Mouse (Mus musculus) C2C12 (cell line): Measurements from ENCODE around the gene Ccdc83.
A peak's percentile ranks its signal among the peaks of the same experiment; 100 is the strongest.

Source experiments
- CEBPB ChIP-seq: IDR thresholded peaks from one replicate; pipeline ENCODE4 v1.6.1; 2011; ENCODE audit warnings: low read depth, mild to moderate bottlenecking, control low read depth, moderate library complexity
- CTCF ChIP-seq: IDR thresholded peaks from one replicate; pipeline ENCODE4 v1.5.1; 2011; ENCODE audit not compliant: control insufficient read depth, insufficient read depth, insufficient read length
- FOSL1 ChIP-seq: IDR thresholded peaks from one replicate; pipeline ENCODE4 v1.8.0; 2011; ENCODE audit warnings: mild to moderate bottlenecking, low read length; ENCODE audit not compliant: poor library complexity, insufficient read depth, severe bottlenecking
- MAX ChIP-seq: IDR thresholded peaks from one replicate; pipeline ENCODE4 v1.6.1; 2011; ENCODE audit warnings: mild to moderate bottlenecking, control low read depth
- MYOD1 ChIP-seq: IDR thresholded peaks from one replicate; pipeline ENCODE4 v1.6.1; 2011; ENCODE audit warnings: low read depth; ENCODE audit not compliant: control insufficient read depth, insufficient read length
- MYOG ChIP-seq: IDR thresholded peaks from one replicate; pipeline ENCODE4 v1.6.1; 2011; ENCODE audit not compliant: control insufficient read depth, insufficient read length; ENCODE audit errors: extremely low read depth
- USF1 ChIP-seq: IDR thresholded peaks from one replicate; pipeline ENCODE4 v1.6.1; 2011; ENCODE audit warnings: low read depth, mild to moderate bottlenecking, control low read depth, moderate library complexity

DNA sequence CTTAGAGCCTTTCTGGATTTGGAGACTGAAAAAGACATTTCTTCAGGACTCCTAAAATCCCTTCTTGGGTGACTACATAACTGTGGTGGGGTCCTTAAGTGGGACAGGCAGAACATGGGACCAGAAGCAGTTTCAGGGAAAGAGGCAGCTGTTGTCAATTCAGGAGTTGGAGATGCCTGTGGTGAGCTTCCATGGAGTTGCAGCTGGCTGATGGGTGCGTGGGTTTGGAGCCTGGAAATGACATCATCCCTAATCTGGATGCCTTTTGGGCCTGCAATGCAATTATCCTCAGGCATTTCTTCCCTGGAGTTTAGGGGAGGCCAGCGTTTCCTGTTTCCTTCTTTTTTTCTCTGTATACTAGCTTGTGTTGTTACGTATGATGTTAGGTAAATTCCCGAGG, 31.7 kb downstream of the Ccdc83 start:
- TF ChIP-seq CTCF (no peak), MYOG (no peak), CEBPB (no peak), USF1 (no peak), MAX (peak; percentile 25), MYOD1 (peak; percentile 90), FOSL1 (no peak)
